Mouse (Mus musculus) kidney, embryonic 14.5 days (tissue): Measurements from ENCODE around the gene Ctsd. TPM values are rescaled to one million over a fixed set of nuclear protein-coding genes. Genes with fewer than 3 reads are reported as not detected.

ENCODE experiments used
- ATAC-seq: fragments of 200-750 bp; cut with Nextera tagmentation; 2 replicates; pipeline ENCODE4 v1.8.0; 2017; ENCODE audit warnings: moderate number of reproducible peaks, mild to moderate bottlenecking, moderate TSS enrichment, moderate library complexity; ENCODE audit not compliant: low FRiP score, low TSS enrichment
- H3K27ac ChIP-seq: fragments of 300-500 bp; sonication (generic); 2 replicates; pipeline ENCODE4 v1.5.1; 2014; ENCODE audit warnings: low read depth, mild to moderate bottlenecking, low read length, moderate library complexity, mixed read lengths
- H3K27me3 ChIP-seq: fragments of 300-500 bp; sonication (generic); 2 replicates; pipeline ENCODE4 v1.6.1; 2014; ENCODE audit warnings: mild to moderate bottlenecking, low read length; ENCODE audit not compliant: control insufficient read depth, insufficient read depth
- H3K36me3 ChIP-seq: fragments of 300-500 bp; sonication (generic); 2 replicates; pipeline ENCODE4 v1.6.1; 2014; ENCODE audit warnings: low read length, mixed read lengths; ENCODE audit not compliant: control insufficient read depth, insufficient read depth
- H3K4me1 ChIP-seq: fragments of 300-500 bp; sonication (generic); 2 replicates; pipeline ENCODE4 v1.6.1; 2014; ENCODE audit warnings: low read length, mixed read lengths; ENCODE audit not compliant: control insufficient read depth, insufficient read depth
- H3K4me2 ChIP-seq: fragments of 300-500 bp; sonication (generic); replicated peaks from 2 replicates; pipeline ENCODE4 v1.6.1; 2014; ENCODE audit warnings: low read depth, mild to moderate bottlenecking, low read length
- H3K4me3 ChIP-seq: fragments of 300-500 bp; sonication (generic); 2 replicates; pipeline ENCODE4 v1.5.1; 2014; ENCODE audit warnings: mild to moderate bottlenecking, low read length
- H3K9ac ChIP-seq: fragments of 300-500 bp; sonication (generic); 2 replicates; pipeline ENCODE4 v1.6.1; 2014; ENCODE audit warnings: low read depth, mild to moderate bottlenecking, low read length, moderate library complexity
- H3K9me3 ChIP-seq: fragments of 300-500 bp; sonication (generic); 2 replicates; pipeline ENCODE4 v1.6.1; 2016; ENCODE audit warnings: low read length; ENCODE audit not compliant: control insufficient read depth
- WGBS: fragments of 180-500 bp; shearing (Covaris S2); extraction: QIAGEN DNeasy Blood & Tissue Kit; methylation state at CpG from one replicate; pipeline ENCODE4 v1.1.7; 2014; 5-methylcytosine and 5-hydroxymethylcytosine counted together
- polyA plus RNA-seq: library from polyadenylated mRNA; unstranded; fragments of >200 nt; fragmentation: Nextera tagmentation; extraction: Ambion mirVana; gene quantifications from 2 replicates; pipeline ENCODE4 v1.2.1, GENCODE M21; 2014

Ctsd gene
- polyA plus RNA-seq, 1 experiment from 2014 or later = 260 TPM

- ATAC-seq = no peak
Observed at GRCm38 (mm10) chr7:142375261-142375724, 12.5 kb downstream of the Ctsd start.

GRCm38 (mm10) chr7:142374413-142375015 is 13.3 kb downstream of the Ctsd start:
- Histone ChIP-seq H3K9me3 (no peaks in the 10 kb centered on the region), H3K4me1 (peaks cover 4% of the 10 kb centered on the region; the same call in 1 of the 2 replicates), H3K27ac (no peak overlapping the region), H3K4me3 (no peak overlapping the region), H3K36me3 (peaks cover 39% of the 10 kb centered on the region), H3K9ac (no peak overlapping the region), H3K27me3 (peaks cover 27% of the 10 kb centered on the region), H3K4me2 (no peak overlapping the region)
- ATAC-seq = no peak
- 93% methylated on average over 5 of the region's 5 CpGs for WGBS

More at GRCm38 (mm10) chr7:142375261-142375724, 12.5 kb downstream of the Ctsd start:
- Histone ChIP-seq H3K27ac (no peak overlapping the region), H3K9ac (no peak overlapping the region), H3K4me3 (no peak overlapping the region), H3K9me3 (no peaks in the 10 kb centered on the region), H3K27me3 (peaks cover 23% of the 10 kb centered on the region), H3K36me3 (peaks cover 47% of the 10 kb centered on the region), H3K4me1 (peaks cover 4% of the 10 kb centered on the region; the same call in 1 of the 2 replicates), H3K4me2 (no peak overlapping the region)
- 74% methylated on average over 6 of the region's 6 CpGs for WGBS

- Histone ChIP-seq H3K4me3 (peak within 1 kb of the TSS; percentile 46; the same call in 1 of the 2 replicates), H3K27ac (no peak within 1 kb of the TSS), H3K9ac (no peak within 1 kb of the TSS), H3K36me3 (peaks cover 32% of the 10 kb centered on the region), H3K4me1 (peaks cover 4% of the 10 kb centered on the region; the same call in 1 of the 2 replicates), H3K27me3 (peaks cover 27% of the 10 kb centered on the region), H3K4me2 (peak within 1 kb of the TSS; percentile 72; the same call in 1 of the 2 replicates), H3K9me3 (no peaks in the 10 kb centered on the region)
- ATAC-seq = no peak
- WGBS = 53% methylated on average over 8 of the region's 8 CpGs
Observed at GRCm38 (mm10) chr7:142373641-142374412, 14.0 kb downstream of the Ctsd start, which contains the start of gene Ifitm10. Gene Ifitm10 (minus strand): TSS chr7:142373753.

- ATAC-seq = no peak; the same call in 1 of the 2 replicates
- Histone ChIP-seq H3K27me3 (peaks cover 27% of the 10 kb centered on the region), H3K4me3 (no peak overlapping the region), H3K27ac (no peak overlapping the region), H3K4me1 (peaks cover 4% of the 10 kb centered on the region; the same call in 1 of the 2 replicates), H3K9ac (no peak overlapping the region), H3K4me2 (no peak overlapping the region), H3K36me3 (peaks cover 25% of the 10 kb centered on the region), H3K9me3 (no peaks in the 10 kb centered on the region)
- 75% methylated on average over 5 of the region's 5 CpGs for WGBS
Observed at GRCm38 (mm10) chr7:142373039-142373438, 14.8 kb downstream of the Ctsd start.

- Histone ChIP-seq H3K4me2 (peak overlapping the region; percentile 72), H3K9me3 (no peaks in the 10 kb centered on the region), H3K36me3 (peaks cover 15% of the 10 kb centered on the region), H3K27me3 (peaks cover 27% of the 10 kb centered on the region), H3K4me3 (peak overlapping the region; percentile 46), H3K27ac (no peak overlapping the region), H3K4me1 (peaks cover 4% of the 10 kb centered on the region; the same call in 1 of the 2 replicates), H3K9ac (peak overlapping the region; percentile 42)
- ATAC-seq = peak; percentile 40
- 2% methylated on average over 56 of the region's 64 CpGs for WGBS
Observed at GRCm38 (mm10) chr7:142371768-142372661, 15.8 kb downstream of the Ctsd start.

GRCm38 (mm10) chr7:142371398-142371767 is 16.5 kb downstream of the Ctsd start:
- peak overlapping the region; percentile 46; the same call in 1 of the 2 replicates for H3K4me3 ChIP-seq
- no peak overlapping the region for H3K9ac ChIP-seq
- no peak for ATAC-seq
- H3K9me3 ChIP-seq = no peaks in the 10 kb centered on the region
- peaks cover 9% of the 10 kb centered on the region for H3K36me3 ChIP-seq
- WGBS = 31% methylated on average over 11 of the region's 11 CpGs
- peaks cover 4% of the 10 kb centered on the region; the same call in 1 of the 2 replicates for H3K4me1 ChIP-seq
- peak overlapping the region; percentile 72 for H3K4me2 ChIP-seq
- peaks cover 27% of the 10 kb centered on the region for H3K27me3 ChIP-seq
- H3K27ac ChIP-seq = no peak overlapping the region

- Histone ChIP-seq H3K9me3 (no peaks in the 10 kb centered on the region), H3K4me1 (peaks cover 4% of the 10 kb centered on the region; the same call in 1 of the 2 replicates), H3K27me3 (peaks cover 27% of the 10 kb centered on the region), H3K27ac (no peak overlapping the region), H3K36me3 (peaks cover 4% of the 10 kb centered on the region; the same call in 1 of the 2 replicates), H3K4me2 (no peak overlapping the region), H3K4me3 (no peak overlapping the region), H3K9ac (no peak overlapping the region)
- WGBS = 84% methylated on average over 18 of the region's 18 CpGs
- ATAC-seq = no peak
Observed at GRCm38 (mm10) chr7:142370937-142371336, 16.9 kb downstream of the Ctsd start.

- no peaks in the 10 kb centered on the region for H3K36me3 ChIP-seq
- no peak overlapping the region for H3K4me2 ChIP-seq
- no peak overlapping the region for H3K27ac ChIP-seq
- no peak for ATAC-seq
- peaks cover 27% of the 10 kb centered on the region for H3K27me3 ChIP-seq
- H3K4me1 ChIP-seq = peaks cover 4% of the 10 kb centered on the region; the same call in 1 of the 2 replicates
- 68% methylated on average over 6 of the region's 6 CpGs for WGBS
- H3K4me3 ChIP-seq = no peak overlapping the region
- H3K9ac ChIP-seq = no peak overlapping the region
- no peaks in the 10 kb centered on the region for H3K9me3 ChIP-seq
Observed at GRCm38 (mm10) chr7:142369820-142370219, 18.0 kb downstream of the Ctsd start.
